Mouse (Mus musculus) cerebellum, adult 11 months (tissue): ENCODE results near the gene AC124502.3.
"Not testable (repeated sequence)": the region's sequence is repeated elsewhere in the genome, so short reads cannot be mapped to it uniquely, and the experiment has no call there.

ENCODE experiments used
- DNase-seq: peaks from one replicate; pipeline ENCODE4 v3.0.0; 2022

The AC124502.3 gene

GRCm38 (mm10) chr19:5086533-5086932, 47.8 kb downstream of the AC124502.3 start:
- not testable (repeated sequence) for DNase-seq

GRCm38 (mm10) chr19:5087884-5088728, 49.4 kb downstream of the AC124502.3 start, which contains the start of gene Yif1a:
Gene Yif1a (plus strand): TSS chr19:5088538.
- DNase-seq, result peak; percentile 93

GRCm38 (mm10) chr19:5089324-5089723, 50.6 kb downstream of the AC124502.3 start:
- DNase-seq, result peak; percentile 32

- no peak for DNase-seq
Observed at GRCm38 (mm10) chr19:5092083-5092482, 53.4 kb downstream of the AC124502.3 start.

- peak; percentile 51 for DNase-seq
Observed at GRCm38 (mm10) chr19:5093481-5094242, 55.0 kb downstream of the AC124502.3 start.

GRCm38 (mm10) chr19:5094243-5094632, 55.5 kb downstream of the AC124502.3 start:
- DNase-seq, result peak; percentile 94

- no peak for DNase-seq
Observed at GRCm38 (mm10) chr19:5094746-5095417, 56.2 kb downstream of the AC124502.3 start.

GRCm38 (mm10) chr19:5095887-5096474, 57.3 kb downstream of the AC124502.3 start:
- DNase-seq, result no peak

GRCm38 (mm10) chr19:5097521-5098362, 59.1 kb downstream of the AC124502.3 start:
- no peak for DNase-seq

- DNase-seq, result peak; percentile 74
Observed at GRCm38 (mm10) chr19:5098363-5099143, 59.9 kb downstream of the AC124502.3 start, which contains the start of gene Cnih2. Gene Cnih2 (minus strand): TSS chr19:5098521.
